Mouse (Mus musculus): Measurements from ENCODE around the gene Knstrn. TPM values are rescaled to one million over a fixed set of nuclear protein-coding genes. Genes with fewer than 3 reads are reported as not detected.

Knstrn gene
- polyA plus RNA-seq, 1 experiment from 2014 or later, result 57.5 TPM

GRCm38 (mm10) chr2:118841774-118842173, 28.0 kb downstream of the Knstrn start:
- no peaks in the 10 kb centered on the region; the same call in 1 of the 2 replicates for H3K9me3 ChIP-seq (replicated peaks; ENCODE audit: low read length)
- WGBS, result 84% methylated on average over 4 of the region's 4 CpGs
- H3K36me3 ChIP-seq (ENCODE audit: insufficient read depth, low read length), result no peaks in the 10 kb centered on the region
- H3K27me3 ChIP-seq (ENCODE audit: insufficient read depth, low read length), result no peaks in the 10 kb centered on the region
- no peak overlapping the region for H3K4me2 ChIP-seq (ENCODE audit: low read length)
- no peak overlapping the region for H3K9ac ChIP-seq (ENCODE audit: low read depth, low read length)
- ATAC-seq (replicated peaks; ENCODE audit: low FRiP score, low read depth) (no peak), DNase-seq (ENCODE audit: low spot score) (no peak)
- H3K27ac ChIP-seq, result no peak overlapping the region
- TF ChIP-seq CTCF (IDR thresholded peaks at IDR 0.05; ENCODE audit: low read depth), result no peak
- H3K4me3 ChIP-seq (replicated peaks; ENCODE audit: low read depth, low read length), result no peak overlapping the region
- H3K4me1 ChIP-seq (replicated peaks; ENCODE audit: insufficient read depth, low read length), result no peaks in the 10 kb centered on the region

GRCm38 (mm10) chr2:118844427-118844826, 30.6 kb downstream of the Knstrn start:
- DNase-seq (ENCODE audit: low spot score), result no peak
- no peaks in the 10 kb centered on the region for H3K36me3 ChIP-seq (ENCODE audit: insufficient read depth, low read length)

GRCm38 (mm10) chr2:118846246-118846645, 32.4 kb downstream of the Knstrn start:
- Histone ChIP-seq H3K4me2 (ENCODE audit: low read length) (no peak overlapping the region), H3K9me3 (replicated peaks; ENCODE audit: low read length) (no peaks in the 10 kb centered on the region; the same call in 1 of the 2 replicates), H3K4me3 (replicated peaks; ENCODE audit: low read depth, low read length) (no peak overlapping the region), H3K27me3 (ENCODE audit: insufficient read depth, low read length) (no peaks in the 10 kb centered on the region), H3K9ac (ENCODE audit: low read depth, low read length) (no peak overlapping the region), H3K4me1 (replicated peaks; ENCODE audit: insufficient read depth, low read length) (no peaks in the 10 kb centered on the region), H3K27ac (no peak overlapping the region), H3K36me3 (ENCODE audit: insufficient read depth, low read length) (no peaks in the 10 kb centered on the region)
- 42% methylated on average over 7 of the region's 7 CpGs for WGBS
- ATAC-seq (replicated peaks; ENCODE audit: low FRiP score, low read depth) (0 out of 2 replicates have a peak, but pooled peaks have one; percentile 52), DNase-seq (ENCODE audit: low spot score) (peak; percentile 21)
- TF ChIP-seq CTCF (IDR thresholded peaks at IDR 0.05; ENCODE audit: low read depth), result no peak

More at GRCm38 (mm10) chr2:118844427-118844826, 30.6 kb downstream of the Knstrn start:
- no peaks in the 10 kb centered on the region for H3K27me3 ChIP-seq (ENCODE audit: insufficient read depth, low read length)
- H3K9ac ChIP-seq (ENCODE audit: low read depth, low read length), result no peak overlapping the region
- TF ChIP-seq CTCF (IDR thresholded peaks at IDR 0.05; ENCODE audit: low read depth), result no peak
- no peak overlapping the region for H3K4me2 ChIP-seq (ENCODE audit: low read length)
- no peak for ATAC-seq (replicated peaks; ENCODE audit: low FRiP score, low read depth)
- H3K4me3 ChIP-seq (replicated peaks; ENCODE audit: low read depth, low read length), result no peak overlapping the region
- WGBS, result 62% methylated on average over 3 of the region's 3 CpGs
- H3K4me1 ChIP-seq (replicated peaks; ENCODE audit: insufficient read depth, low read length), result no peaks in the 10 kb centered on the region
- no peaks in the 10 kb centered on the region; the same call in 1 of the 2 replicates for H3K9me3 ChIP-seq (replicated peaks; ENCODE audit: low read length)
- H3K27ac ChIP-seq, result no peak overlapping the region

- Histone ChIP-seq H3K4me1 (replicated peaks; ENCODE audit: insufficient read depth, low read length) (no peaks in the 10 kb centered on the region), H3K9me3 (replicated peaks; ENCODE audit: low read length) (no peaks in the 10 kb centered on the region), H3K9ac (ENCODE audit: low read depth, low read length) (no peak overlapping the region), H3K36me3 (ENCODE audit: insufficient read depth, low read length) (no peaks in the 10 kb centered on the region), H3K27me3 (ENCODE audit: insufficient read depth, low read length) (no peaks in the 10 kb centered on the region), H3K4me3 (replicated peaks; ENCODE audit: low read depth, low read length) (no peak overlapping the region), H3K4me2 (ENCODE audit: low read length) (no peak overlapping the region), H3K27ac (no peak overlapping the region)
- no peak for TF ChIP-seq CTCF (IDR thresholded peaks at IDR 0.05; ENCODE audit: low read depth)
- DNase-seq (ENCODE audit: low spot score) (no peak), ATAC-seq (replicated peaks; ENCODE audit: low FRiP score, low read depth) (no peak)
- WGBS, result 15% methylated on average over 3 of the region's 3 CpGs
These were observed 38.0 kb downstream of the Knstrn start for GRCm38 (mm10) chr2:118851756-118852155.

GRCm38 (mm10) chr2:118861454-118862339, 47.9 kb downstream of the Knstrn start, which contains the start of gene Ivd:
Ivd (plus strand) TSS chr2:118861954.
- Histone ChIP-seq H3K27ac (peak within 1 kb of the TSS; percentile 54; the same call in 1 of the 2 replicates), H3K4me3 (replicated peaks; ENCODE audit: low read depth, low read length) (peak within 1 kb of the TSS; percentile 65), H3K4me2 (ENCODE audit: low read length) (peak within 1 kb of the TSS; percentile 85), H3K36me3 (ENCODE audit: insufficient read depth, low read length) (no peaks in the 10 kb centered on the region), H3K9me3 (replicated peaks; ENCODE audit: low read length) (no peaks in the 10 kb centered on the region), H3K4me1 (replicated peaks; ENCODE audit: insufficient read depth, low read length) (peaks cover 8% of the 10 kb centered on the region; the same call in 1 of the 2 replicates), H3K27me3 (ENCODE audit: insufficient read depth, low read length) (no peaks in the 10 kb centered on the region), H3K9ac (ENCODE audit: low read depth, low read length) (peak within 1 kb of the TSS; percentile 74)
- TF ChIP-seq CTCF (IDR thresholded peaks at IDR 0.05; ENCODE audit: low read depth), result no peak
- WGBS, result under 1% methylated on average over 34 of the region's 34 CpGs
- ATAC-seq (replicated peaks; ENCODE audit: low FRiP score, low read depth) (peak; percentile 98), DNase-seq (ENCODE audit: low spot score) (peak; percentile 95)

GRCm38 (mm10) chr2:118862340-118862675, 48.5 kb downstream of the Knstrn start:
- WGBS, result 13% methylated on average over 2 of the region's 3 CpGs
- Histone ChIP-seq H3K27ac (peak overlapping the region; percentile 54; the same call in 1 of the 2 replicates), H3K9me3 (replicated peaks; ENCODE audit: low read length) (no peaks in the 10 kb centered on the region), H3K9ac (ENCODE audit: low read depth, low read length) (peak overlapping the region; percentile 74), H3K4me1 (replicated peaks; ENCODE audit: insufficient read depth, low read length) (peaks cover 8% of the 10 kb centered on the region; the same call in 1 of the 2 replicates), H3K27me3 (ENCODE audit: insufficient read depth, low read length) (no peaks in the 10 kb centered on the region), H3K4me2 (ENCODE audit: low read length) (peak overlapping the region; percentile 85), H3K36me3 (ENCODE audit: insufficient read depth, low read length) (no peaks in the 10 kb centered on the region), H3K4me3 (replicated peaks; ENCODE audit: low read depth, low read length) (peak overlapping the region; percentile 65)
- ATAC-seq (replicated peaks; ENCODE audit: low FRiP score, low read depth), result no peak
- no peak for TF ChIP-seq CTCF (IDR thresholded peaks at IDR 0.05; ENCODE audit: low read depth)
- DNase-seq (ENCODE audit: low spot score), result no peak

Measured in kidney, postnatal 0 days (tissue).